Mouse (Mus musculus): ENCODE data around the gene Rnpepl1.

DNA sequence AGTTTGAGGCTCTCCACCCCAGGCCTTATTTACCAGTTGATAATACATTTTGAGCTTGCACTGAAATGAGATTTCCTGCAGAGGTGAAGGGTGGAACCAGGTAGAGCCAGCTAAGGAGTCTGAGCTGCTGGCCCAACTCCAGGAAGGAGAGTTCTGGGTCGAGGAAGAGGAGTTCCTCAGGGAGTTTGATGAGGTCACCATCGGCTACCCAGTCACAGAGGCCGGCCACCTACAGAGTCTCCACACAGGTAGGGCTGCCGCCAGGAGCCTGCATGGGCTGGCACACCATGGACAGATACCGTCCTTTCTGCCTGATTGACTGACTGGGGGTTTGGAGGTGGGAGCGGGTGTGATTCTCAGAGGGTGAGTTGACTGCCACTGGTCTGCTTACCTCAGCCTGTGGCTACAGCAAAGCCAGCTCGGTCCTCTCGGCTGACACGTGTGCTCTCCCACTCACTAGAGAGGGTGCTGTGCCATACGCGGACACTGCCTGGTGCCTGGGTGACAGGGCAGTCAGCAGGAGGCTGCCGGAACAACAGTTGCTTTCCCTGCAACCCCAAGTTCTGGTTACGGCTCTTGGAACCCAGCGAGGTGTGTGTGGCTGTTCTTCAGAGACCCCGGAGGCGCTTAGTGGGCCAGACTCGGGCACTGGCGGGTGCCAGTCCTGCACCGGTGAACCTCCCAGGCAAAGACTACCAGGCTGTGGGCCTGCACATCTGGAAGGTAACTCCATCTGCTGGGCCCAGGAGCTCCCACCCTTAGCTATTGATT lies 32.8 kb downstream of the Rnpepl1 start:
- no peak for TF ChIP-seq GATA1 (IDR thresholded peaks at IDR 0.05; ENCODE audit: low read length)
- TF ChIP-seq TAL1 (IDR thresholded peaks at IDR 0.05; ENCODE audit: low read length): no peak

All from erythroblast, embryonic 14.5 days (primary cell).